Mouse (Mus musculus): ENCODE measurements around the gene 1700001O22Rik. TPM values are rescaled to one million over a fixed set of nuclear protein-coding genes. Genes with fewer than 3 reads are reported as not detected.

1700001O22Rik gene
- total and polyA plus RNA-seq, 3 experiments = 0.52 to 1.3 (median 1.1) TPM

DNA sequence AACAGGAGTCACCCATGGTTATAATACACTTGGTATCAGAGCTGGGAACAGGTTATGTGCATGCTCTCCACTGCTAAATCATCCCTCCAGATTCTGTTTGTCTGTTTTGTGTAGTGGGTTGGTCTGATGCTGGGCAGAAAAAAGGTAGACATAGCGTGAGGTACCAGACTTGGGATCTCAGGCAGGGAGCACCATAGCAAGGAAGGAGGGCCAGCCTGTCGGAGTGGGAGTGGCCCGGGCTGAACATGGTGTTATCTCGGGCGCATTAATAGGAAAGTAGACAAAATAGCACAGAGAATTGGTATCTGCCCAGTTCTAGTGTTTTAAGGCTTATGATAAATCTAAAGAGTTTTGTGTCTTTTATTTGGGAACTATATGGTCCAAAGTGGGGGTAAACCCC, 34.9 kb downstream of the 1700001O22Rik start:
- no peak overlapping the region for H3K9ac ChIP-seq (ENCODE audit: low read depth, low read length)
- H3K27me3 ChIP-seq (ENCODE audit: control insufficient read depth, insufficient read depth, low read length) = no peaks in the 10 kb centered on the region
- intact Hi-C loops (cut with DNase I) = no loop called here
- no peaks in the 10 kb centered on the region; the same call in 1 of the 2 replicates for H3K36me3 ChIP-seq (ENCODE audit: control insufficient read depth, insufficient read depth, low read length)
- DNase-seq = no peak
- 62% methylated on average over 5 of the region's 5 CpGs for WGBS
- H3K4me3 ChIP-seq = no peak overlapping the region
- TF ChIP-seq POLR2A (IDR thresholded peaks at IDR 0.05; ENCODE audit: insufficient read depth, low read depth, low read length) (no peak), CTCF (IDR thresholded peaks at IDR 0.05) (no peak), EP300 (IDR thresholded peaks at IDR 0.05; ENCODE audit: insufficient read depth, low read depth, low read length) (no peak)
- peaks cover 13% of the 10 kb centered on the region for H3K4me1 ChIP-seq (ENCODE audit: control insufficient read depth, insufficient read depth, low read length)
- no peak overlapping the region for H3K27ac ChIP-seq
- no peaks in the 10 kb centered on the region for H3K79me2 ChIP-seq (replicated peaks; ENCODE audit: control insufficient read depth, insufficient read depth, low read length)

DNA sequence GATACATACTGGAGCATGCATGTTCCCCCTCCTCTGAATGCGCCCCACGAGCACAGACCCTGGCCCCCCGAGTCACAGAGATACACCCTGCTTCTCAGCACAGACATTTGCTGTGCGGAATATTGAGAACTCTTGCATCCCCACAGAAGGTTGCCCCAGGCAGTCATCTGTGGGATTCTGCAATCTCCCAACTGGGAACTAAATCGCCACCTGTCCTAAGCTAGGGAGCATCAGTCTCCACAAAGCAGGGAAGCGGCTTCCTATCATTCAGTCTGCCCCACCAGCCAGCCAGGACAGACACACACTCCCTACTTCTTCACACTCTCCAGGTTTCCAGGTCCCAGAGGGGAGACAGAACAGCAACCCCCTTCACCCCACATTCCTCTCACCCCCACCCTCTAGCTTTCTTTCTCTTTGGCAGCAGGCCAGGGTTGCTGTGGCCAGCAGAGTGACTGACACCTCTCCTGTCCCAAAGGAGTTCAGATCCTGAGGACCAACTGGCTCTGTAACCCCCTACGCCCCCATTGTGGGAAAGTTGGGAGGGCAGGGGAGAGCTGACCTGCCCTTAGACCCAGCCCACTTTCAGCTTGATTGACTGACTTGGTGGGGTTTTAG, 35.7 kb downstream of the 1700001O22Rik start:
- DNase-seq = no peak
- no peaks in the 10 kb centered on the region for H3K36me3 ChIP-seq (ENCODE audit: control insufficient read depth, insufficient read depth, low read length)
- H3K4me1 ChIP-seq (ENCODE audit: control insufficient read depth, insufficient read depth, low read length) = peaks cover 7% of the 10 kb centered on the region
- H3K27ac ChIP-seq = no peak overlapping the region
- no peak overlapping the region for H3K9ac ChIP-seq (ENCODE audit: low read depth, low read length)
- TF ChIP-seq CTCF (IDR thresholded peaks at IDR 0.05) = no peak
- no peak for TF ChIP-seq POLR2A (IDR thresholded peaks at IDR 0.05; ENCODE audit: insufficient read depth, low read depth, low read length)
- no peak for TF ChIP-seq EP300 (IDR thresholded peaks at IDR 0.05; ENCODE audit: insufficient read depth, low read depth, low read length)
- WGBS = 83% methylated on average over 7 of the region's 7 CpGs
- no peak overlapping the region for H3K4me3 ChIP-seq
- intact Hi-C loops (cut with DNase I) = no loop called here
- no peaks in the 10 kb centered on the region for H3K27me3 ChIP-seq (ENCODE audit: control insufficient read depth, insufficient read depth, low read length)
- H3K79me2 ChIP-seq (replicated peaks; ENCODE audit: control insufficient read depth, insufficient read depth, low read length) = no peaks in the 10 kb centered on the region

DNA sequence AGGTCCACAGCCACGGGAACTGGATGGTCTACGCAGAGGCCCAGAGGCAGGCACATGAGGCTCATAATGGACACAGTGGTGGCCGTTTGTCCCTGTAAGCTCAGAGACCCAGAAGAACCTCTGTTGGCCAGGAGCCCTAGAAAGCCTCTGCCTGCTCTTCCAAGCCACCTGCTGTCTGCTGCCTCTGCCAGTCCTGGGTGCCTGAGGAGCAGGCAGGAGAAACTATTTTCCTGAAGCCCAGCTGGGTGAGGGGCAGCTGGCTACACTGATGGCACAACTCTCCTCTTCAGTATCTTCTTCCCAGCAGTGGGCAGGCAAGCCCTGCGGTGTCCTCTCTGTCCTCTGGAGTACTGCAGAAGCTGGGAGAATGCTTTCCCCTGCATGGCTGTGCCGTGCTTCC, 37.0 kb downstream of the 1700001O22Rik start:
- DNase-seq = no peak
- H3K4me1 ChIP-seq (ENCODE audit: control insufficient read depth, insufficient read depth, low read length) = no peaks in the 10 kb centered on the region
- TF ChIP-seq EP300 (IDR thresholded peaks at IDR 0.05; ENCODE audit: insufficient read depth, low read depth, low read length) (no peak), POLR2A (IDR thresholded peaks at IDR 0.05; ENCODE audit: insufficient read depth, low read depth, low read length) (no peak), CTCF (IDR thresholded peaks at IDR 0.05) (no peak)
- H3K27ac ChIP-seq = no peak overlapping the region
- no peaks in the 10 kb centered on the region for H3K36me3 ChIP-seq (ENCODE audit: control insufficient read depth, insufficient read depth, low read length)
- intact Hi-C loops (cut with DNase I) = no loop called here
- no peak overlapping the region for H3K9ac ChIP-seq (ENCODE audit: low read depth, low read length)
- WGBS = 66% methylated on average over 5 of the region's 5 CpGs
- H3K79me2 ChIP-seq (replicated peaks; ENCODE audit: control insufficient read depth, insufficient read depth, low read length) = no peaks in the 10 kb centered on the region
- H3K4me3 ChIP-seq = no peak overlapping the region
- no peaks in the 10 kb centered on the region for H3K27me3 ChIP-seq (ENCODE audit: control insufficient read depth, insufficient read depth, low read length)

DNA sequence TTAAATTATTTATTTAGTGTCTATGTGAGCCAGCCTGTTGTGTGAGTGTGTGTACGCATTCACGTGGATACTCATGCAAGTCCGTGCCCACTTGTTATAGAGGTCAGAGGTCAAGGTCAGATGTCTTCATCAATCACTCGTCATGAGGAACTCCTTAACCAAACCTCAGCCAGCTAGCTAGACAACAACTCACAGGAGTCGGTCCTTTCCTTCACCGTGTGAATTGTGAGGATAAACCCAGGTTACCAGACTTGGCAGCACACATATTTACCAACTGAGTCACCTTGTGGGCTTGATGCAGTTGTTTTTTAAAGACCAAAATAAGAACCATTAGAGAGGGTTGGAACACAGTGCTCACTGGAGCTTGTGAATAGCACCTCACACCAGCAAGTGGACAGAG, 42.8 kb downstream of the 1700001O22Rik start:
- H3K27ac ChIP-seq = no peak overlapping the region
- WGBS = 75% methylated on average over 6 of the region's 6 CpGs

DNA sequence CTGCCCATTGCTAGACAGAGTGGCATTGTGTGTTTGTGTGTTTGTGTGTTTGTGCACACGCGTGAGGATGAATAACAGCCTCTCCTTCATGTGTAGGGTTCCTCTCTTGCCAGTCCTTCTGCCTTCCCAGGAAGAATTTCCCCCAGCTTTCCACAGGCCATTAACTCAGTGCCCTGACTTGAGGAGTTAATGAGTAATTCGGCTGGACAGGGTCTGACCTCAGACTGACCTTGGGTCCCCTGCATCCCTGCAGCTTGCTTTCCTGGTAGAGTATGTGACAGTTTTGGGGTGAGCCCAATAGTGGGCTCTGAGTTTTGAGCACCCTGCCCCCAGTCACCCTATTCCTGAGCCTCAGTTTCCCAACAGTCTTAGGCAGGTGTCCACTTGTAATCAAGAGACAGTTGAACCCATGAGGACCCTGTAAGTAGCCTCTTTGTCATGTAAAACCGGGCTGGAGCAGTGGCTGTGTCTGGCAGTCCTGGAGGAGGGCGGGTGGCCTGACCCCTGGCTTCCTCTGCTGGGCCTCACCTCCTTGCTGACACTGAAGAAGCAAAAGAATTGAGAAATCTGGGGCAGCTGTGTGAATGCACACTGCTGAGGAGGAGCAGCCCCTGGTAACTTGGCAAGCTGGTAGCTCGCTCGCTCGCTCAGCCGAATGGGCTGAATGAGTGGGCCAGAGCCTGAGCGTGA, 43.5 kb downstream of the 1700001O22Rik start:
- no peak overlapping the region for H3K9ac ChIP-seq (ENCODE audit: low read depth, low read length)
- TF ChIP-seq POLR2A (IDR thresholded peaks at IDR 0.05; ENCODE audit: insufficient read depth, low read depth, low read length) = no peak
- TF ChIP-seq CTCF (IDR thresholded peaks at IDR 0.05) = no peak
- TF ChIP-seq EP300 (IDR thresholded peaks at IDR 0.05; ENCODE audit: insufficient read depth, low read depth, low read length) = no peak

More for the DNA sequence above, 42.8 kb downstream of the 1700001O22Rik start:
- no peaks in the 10 kb centered on the region for H3K79me2 ChIP-seq (replicated peaks; ENCODE audit: control insufficient read depth, insufficient read depth, low read length)
- no peaks in the 10 kb centered on the region for H3K27me3 ChIP-seq (ENCODE audit: control insufficient read depth, insufficient read depth, low read length)
- H3K4me3 ChIP-seq = no peak overlapping the region
- H3K4me1 ChIP-seq (ENCODE audit: control insufficient read depth, insufficient read depth, low read length) = peaks cover 12% of the 10 kb centered on the region
- intact Hi-C loops (cut with DNase I) = no loop called here
- H3K9ac ChIP-seq (ENCODE audit: low read depth, low read length) = no peak overlapping the region
- DNase-seq = no peak
- no peaks in the 10 kb centered on the region for H3K36me3 ChIP-seq (ENCODE audit: control insufficient read depth, insufficient read depth, low read length)
- no peak for TF ChIP-seq POLR2A (IDR thresholded peaks at IDR 0.05; ENCODE audit: insufficient read depth, low read depth, low read length)
- TF ChIP-seq EP300 (IDR thresholded peaks at IDR 0.05; ENCODE audit: insufficient read depth, low read depth, low read length) = no peak
- no peak for TF ChIP-seq CTCF (IDR thresholded peaks at IDR 0.05)

DNA sequence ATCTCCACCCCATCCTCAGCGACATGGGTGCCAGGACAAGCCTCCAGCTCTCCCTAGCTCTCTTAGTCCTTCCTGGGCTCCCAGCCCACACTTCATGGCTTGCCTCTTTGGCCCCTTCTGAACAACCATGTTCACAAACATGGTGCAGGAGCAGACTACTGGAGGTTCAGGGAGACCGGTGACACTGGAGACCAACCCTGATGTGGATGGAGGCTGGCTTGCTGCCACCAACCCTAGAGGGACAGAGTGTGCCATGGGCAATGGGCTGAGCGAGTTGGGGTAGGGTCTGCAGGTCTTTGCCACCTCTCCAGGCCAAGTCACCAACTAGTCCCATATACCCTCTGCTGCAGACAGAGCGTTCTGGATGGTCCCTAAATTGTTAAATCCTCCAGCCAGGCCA, 44.0 kb downstream of the 1700001O22Rik start:
- TF ChIP-seq CTCF (IDR thresholded peaks at IDR 0.05) = no peak
- TF ChIP-seq EP300 (IDR thresholded peaks at IDR 0.05; ENCODE audit: insufficient read depth, low read depth, low read length) = no peak
- TF ChIP-seq POLR2A (IDR thresholded peaks at IDR 0.05; ENCODE audit: insufficient read depth, low read depth, low read length) = no peak
- Histone ChIP-seq H3K4me1 (ENCODE audit: control insufficient read depth, insufficient read depth, low read length) (peaks cover 12% of the 10 kb centered on the region), H3K4me3 (no peak overlapping the region), H3K27ac (peak overlapping the region; percentile 82), H3K79me2 (replicated peaks; ENCODE audit: control insufficient read depth, insufficient read depth, low read length) (no peaks in the 10 kb centered on the region), H3K9ac (ENCODE audit: low read depth, low read length) (no peak overlapping the region), H3K36me3 (ENCODE audit: control insufficient read depth, insufficient read depth, low read length) (no peaks in the 10 kb centered on the region), H3K27me3 (ENCODE audit: control insufficient read depth, insufficient read depth, low read length) (no peaks in the 10 kb centered on the region)
- no peak for DNase-seq
- intact Hi-C loops (cut with DNase I) = loop anchor here (1.0 to 2.0 kb wide), 2 partner anchors 13 to 36 kb away; no protein-coding TSS in a partner anchor
- 88% methylated on average over 4 of the region's 4 CpGs for WGBS

More for the DNA sequence above, 43.5 kb downstream of the 1700001O22Rik start:
- DNase-seq = no peak
- Histone ChIP-seq H3K36me3 (ENCODE audit: control insufficient read depth, insufficient read depth, low read length) (no peaks in the 10 kb centered on the region), H3K79me2 (replicated peaks; ENCODE audit: control insufficient read depth, insufficient read depth, low read length) (no peaks in the 10 kb centered on the region), H3K27me3 (ENCODE audit: control insufficient read depth, insufficient read depth, low read length) (no peaks in the 10 kb centered on the region), H3K4me3 (no peak overlapping the region), H3K27ac (no peak overlapping the region), H3K4me1 (ENCODE audit: control insufficient read depth, insufficient read depth, low read length) (peaks cover 12% of the 10 kb centered on the region)
- WGBS = 83% methylated on average over 10 of the region's 10 CpGs
- intact Hi-C loops (cut with DNase I) = loop anchor here (1.0 to 2.0 kb wide), 2 partner anchors 13 to 37 kb away; no protein-coding TSS in a partner anchor
